Mouse (Mus musculus) layer of hippocampus, postnatal 14 days (tissue): Measurements from ENCODE around the gene St3gal3. TPM values are rescaled to one million over a fixed set of nuclear protein-coding genes. Genes with fewer than 3 reads are reported as not detected.

Source experiments
- DNase-seq, 2 experiments: peaks; one replicate each; pipeline ENCODE4 v3.0.0; 2021 to 2022; ENCODE audit warnings: low spot score in 2 of 2, mixed read lengths in 1 of 2
- total RNA-seq, 2 experiments: library from RNA; stranded (reverse); gene quantifications; 2 replicates each; pipeline ENCODE4 v1.2.3; 2021

St3gal3 gene
- total RNA-seq, 2 experiments from 2014 or later = 40.7 to 43.0 TPM

DNA sequence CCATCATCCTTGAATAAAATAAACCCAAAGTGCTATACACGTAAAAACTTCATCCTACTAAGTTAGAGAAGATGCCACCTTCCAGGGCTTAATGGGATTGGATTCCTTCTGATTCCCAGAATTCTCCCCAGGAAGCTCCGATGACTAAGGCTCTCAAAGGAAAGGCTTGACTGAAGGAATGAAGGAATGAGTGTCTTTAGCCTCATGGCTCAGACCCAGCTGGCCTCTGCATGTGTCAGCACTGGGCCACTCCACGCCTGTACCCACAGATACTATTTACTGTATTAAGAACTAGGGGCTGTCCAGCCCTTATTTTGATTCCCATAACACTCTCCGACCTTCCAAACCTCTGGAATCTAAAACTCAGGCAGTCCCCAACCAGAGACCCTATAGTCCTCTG is 200.6 kb downstream of the St3gal3 start:
- DNase-seq = no peak

- no peak for DNase-seq
Observed at GRCm38 (mm10) chr4:117933248-117933647, 201.5 kb downstream of the St3gal3 start.

GRCm38 (mm10) chr4:117929391-117929881 is 205.3 kb downstream of the St3gal3 start, which contains the start of gene Artn:
Gene Artn, minus strand, starts transcription at chr4:117929763.
- DNase-seq = no peak

- DNase-seq = peak in 1 of 2 experiments; percentile 58
Observed at GRCm38 (mm10) chr4:117928699-117929241, 205.9 kb downstream of the St3gal3 start.

DNA sequence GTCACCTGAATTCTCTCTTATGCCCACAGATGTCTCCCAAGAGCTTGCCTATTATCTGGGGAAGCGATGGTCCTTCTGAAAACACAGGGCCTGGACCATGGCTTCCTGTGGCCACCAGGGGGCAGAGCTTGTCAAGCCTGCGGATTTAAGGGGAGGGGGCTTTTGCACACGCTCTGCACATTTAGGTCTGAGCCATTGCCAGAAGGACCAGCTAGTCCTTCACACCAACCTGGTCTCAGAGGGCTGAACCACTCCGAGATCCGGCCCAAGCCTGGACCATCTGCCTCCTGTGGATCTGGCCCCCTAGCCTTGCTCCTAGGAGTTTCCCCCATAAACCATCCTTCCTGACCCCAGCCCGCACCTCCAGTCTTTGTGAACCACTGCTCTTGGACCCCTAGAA is 206.5 kb downstream of the St3gal3 start:
- DNase-seq = peak in 1 of 2 experiments; percentile 49

DNA sequence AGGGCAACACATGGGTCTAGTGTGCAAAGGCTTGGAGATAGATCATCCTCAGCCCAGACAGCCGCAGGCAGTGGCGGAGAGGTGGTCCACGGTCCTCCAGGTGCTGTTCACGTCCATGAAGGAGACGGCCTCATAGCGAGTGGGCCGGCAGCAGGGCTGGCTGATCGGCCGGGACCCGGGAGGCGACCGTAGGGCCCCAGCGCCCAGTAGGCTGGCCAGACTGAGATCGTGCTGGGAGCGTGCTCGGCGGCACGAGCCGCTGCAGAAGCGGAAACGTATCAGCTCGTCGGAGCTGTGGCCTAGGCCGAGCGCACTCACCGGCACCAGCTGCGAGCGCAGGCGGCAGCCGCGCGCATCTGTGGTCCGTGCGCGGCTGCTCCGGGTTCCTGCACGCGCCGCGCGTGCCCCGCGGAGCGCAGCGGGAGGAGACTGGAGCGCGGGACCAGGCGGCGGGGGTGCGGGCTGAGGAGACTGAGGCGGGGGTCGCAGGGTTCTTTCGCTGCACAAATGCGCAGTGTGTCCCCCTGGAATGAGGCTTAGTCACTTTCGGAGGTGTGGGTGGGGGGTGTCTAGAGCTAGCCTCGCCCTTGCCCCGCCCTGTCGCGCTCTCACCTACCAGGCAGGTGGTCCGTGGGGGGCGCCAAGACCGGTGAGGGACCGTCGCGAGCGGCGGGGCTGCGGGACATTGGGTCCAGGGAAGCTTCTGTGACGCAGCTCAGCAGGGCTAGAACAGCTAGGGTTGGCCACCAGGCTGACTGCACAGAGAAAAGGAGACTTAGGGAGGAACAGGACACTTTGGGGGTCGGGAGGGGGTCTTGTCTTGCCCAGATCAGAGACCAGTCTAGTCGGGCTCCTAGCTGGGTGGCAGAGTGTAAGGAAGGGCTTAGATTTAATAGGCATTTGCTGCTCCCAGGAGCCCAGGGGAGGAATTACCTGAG is 207.9 kb downstream of the St3gal3 start:
- peak; percentile 36 to 52 for DNase-seq

DNA sequence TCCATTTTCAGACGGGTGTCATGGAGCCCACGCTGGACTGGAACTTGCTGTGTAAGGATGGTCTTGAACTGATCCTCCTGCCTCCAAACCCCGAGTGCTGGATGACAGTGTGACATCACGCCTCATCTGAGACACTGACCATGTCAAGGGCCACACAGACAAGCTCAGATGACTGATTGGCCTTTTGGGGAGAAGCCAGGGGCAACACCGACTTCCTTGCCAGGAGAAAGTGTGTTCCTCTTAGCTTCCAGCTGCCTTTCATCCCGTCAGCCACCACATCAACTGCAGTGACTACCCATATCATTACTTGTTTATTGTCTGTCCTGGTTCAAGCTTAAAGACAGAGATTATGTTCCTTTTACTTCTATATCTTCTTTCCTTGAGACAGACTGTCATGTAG is 209.8 kb downstream of the St3gal3 start:
- DNase-seq = no peak

DNA sequence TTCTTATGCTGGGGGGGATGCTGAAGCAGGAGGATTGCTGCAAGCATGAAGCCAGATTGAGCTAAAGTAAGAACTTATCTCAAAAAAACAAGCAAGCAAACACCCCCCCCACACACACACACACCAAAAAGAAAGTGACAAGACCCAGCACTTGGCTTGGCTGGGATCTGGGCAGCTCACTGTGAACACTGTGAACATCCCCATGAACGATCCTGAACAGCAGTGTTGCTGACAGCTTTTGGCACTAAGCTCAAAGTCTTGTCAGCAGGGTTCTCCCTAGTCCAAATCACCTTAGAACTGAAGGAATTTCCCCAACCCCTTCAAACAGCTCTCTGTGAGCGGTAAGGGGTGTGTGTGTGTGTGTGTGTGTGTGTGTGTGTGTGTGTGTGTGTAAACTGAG is 211.3 kb downstream of the St3gal3 start:
- no peak for DNase-seq

DNA sequence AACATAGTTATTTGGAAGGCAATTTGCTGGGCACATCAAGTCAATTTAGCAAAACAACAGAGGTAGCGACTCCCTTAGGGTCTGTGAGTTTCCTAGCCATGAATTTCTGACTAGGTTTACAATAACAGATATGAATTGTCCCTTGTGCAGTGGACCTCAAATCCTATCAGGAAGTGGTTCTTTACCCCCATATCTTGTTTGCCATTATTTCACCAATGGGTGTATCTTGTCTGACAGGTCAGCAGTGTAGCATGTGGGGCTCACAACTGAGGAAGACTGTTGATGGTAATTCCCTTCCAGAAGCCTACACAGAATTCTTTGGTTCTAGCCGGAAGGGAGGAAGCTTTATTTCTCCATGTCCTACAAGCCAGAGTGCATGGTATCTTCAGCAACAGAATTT is 213.4 kb downstream of the St3gal3 start:
- DNase-seq = no peak

GRCm38 (mm10) chr4:117918762-117919161 is 216.0 kb downstream of the St3gal3 start:
- DNase-seq = no peak

DNA sequence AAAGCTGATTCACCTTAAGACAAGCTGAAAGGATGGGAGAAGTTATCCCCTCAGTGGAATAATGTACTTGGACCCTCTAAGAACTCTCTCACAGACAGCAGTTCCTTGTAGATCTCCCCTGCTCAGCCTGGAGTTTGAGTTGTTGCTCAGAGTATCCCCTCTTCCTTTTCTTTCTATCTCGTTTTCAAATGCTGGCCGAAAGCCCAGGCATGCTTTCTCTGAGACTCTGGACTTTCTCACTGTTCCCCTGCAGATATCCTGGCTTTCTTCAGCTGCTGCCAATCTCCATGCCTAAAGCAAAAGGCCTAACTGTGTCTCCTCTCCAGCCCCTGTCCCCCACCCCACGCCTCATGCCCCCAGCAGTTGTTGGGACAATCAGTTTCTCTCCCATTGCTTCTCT is 216.5 kb downstream of the St3gal3 start:
- no peak for DNase-seq

DNA sequence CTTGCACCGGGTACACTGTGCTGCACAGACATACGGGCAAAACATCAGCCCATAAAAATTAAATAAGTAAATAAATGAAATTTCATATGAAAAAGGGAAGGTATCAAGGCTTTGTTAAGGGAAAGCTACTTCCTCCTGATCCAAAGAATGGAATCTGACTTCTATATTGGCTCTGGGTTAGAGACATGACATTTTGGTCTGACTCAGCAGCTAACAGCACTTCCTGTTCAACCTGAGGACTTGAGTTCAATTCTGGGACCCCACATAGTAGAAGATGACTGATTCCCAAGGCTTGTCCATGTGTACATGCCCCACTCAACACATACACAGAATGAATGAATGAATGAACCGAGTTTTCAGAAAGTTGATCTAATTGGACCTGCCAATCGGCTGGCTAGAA is 216.9 kb downstream of the St3gal3 start:
- no peak for DNase-seq

GRCm38 (mm10) chr4:117917402-117917801 is 217.3 kb downstream of the St3gal3 start:
- no peak for DNase-seq

DNA sequence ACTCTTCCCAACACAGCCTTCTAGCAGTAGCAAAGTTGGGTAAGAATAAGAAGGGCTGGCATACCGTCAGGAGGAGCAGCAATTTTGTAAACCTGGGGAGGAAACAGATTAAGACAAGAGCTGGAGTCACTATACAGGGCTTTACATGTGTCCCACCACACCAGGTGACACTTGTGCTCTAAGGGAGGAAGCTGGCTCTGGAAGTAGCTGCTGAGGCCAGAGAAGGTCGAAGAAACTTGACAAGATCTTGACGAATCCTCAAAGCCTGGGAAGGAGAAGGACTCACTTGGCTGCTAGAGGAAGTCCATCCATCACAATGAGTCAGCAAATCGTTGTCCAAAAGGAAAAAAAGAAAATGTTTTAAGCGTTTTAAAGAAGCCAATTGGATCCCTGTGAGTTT is 218.3 kb downstream of the St3gal3 start:
- no peak for DNase-seq

DNA sequence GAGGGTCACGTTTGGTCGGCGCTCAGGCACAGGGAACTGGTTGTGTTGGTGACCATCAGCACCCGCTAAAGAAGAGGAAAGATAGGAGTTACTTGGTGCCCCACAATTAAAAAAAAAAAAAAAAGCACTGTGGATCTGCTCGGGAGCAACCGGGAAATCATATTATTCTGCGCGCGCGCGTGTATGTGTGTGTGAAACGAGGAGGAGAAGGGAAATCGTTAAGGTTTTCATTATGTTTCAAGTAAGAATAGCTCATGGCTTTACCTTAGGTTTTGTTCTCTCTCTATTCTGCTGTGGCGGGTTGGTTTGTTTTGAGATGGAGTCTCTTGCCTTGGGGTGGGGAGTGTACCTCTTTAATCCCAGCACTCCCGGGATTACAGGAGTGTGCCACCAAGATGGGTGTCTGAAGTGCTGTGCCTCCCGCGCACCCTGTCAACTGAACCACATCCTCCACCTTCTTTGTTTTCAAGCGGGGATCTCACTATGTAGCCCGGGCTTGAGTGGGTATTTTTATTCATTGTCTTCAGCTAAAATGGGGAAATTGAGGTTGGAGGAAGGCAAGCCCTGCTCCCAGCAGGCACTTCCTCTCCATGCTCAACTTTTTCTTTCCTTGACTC is 219.1 kb downstream of the St3gal3 start:
- no peak for DNase-seq

GRCm38 (mm10) chr4:117914591-117915442 is 219.9 kb downstream of the St3gal3 start, which contains the start of gene Ipo13:
Gene Ipo13, minus strand, starts transcription at chr4:117914999.
- peak; percentile 94 to 98 for DNase-seq

GRCm38 (mm10) chr4:117914031-117914430 is 220.7 kb downstream of the St3gal3 start:
- DNase-seq = no peak

GRCm38 (mm10) chr4:117913421-117913820 is 221.3 kb downstream of the St3gal3 start:
- DNase-seq = no peak

DNA sequence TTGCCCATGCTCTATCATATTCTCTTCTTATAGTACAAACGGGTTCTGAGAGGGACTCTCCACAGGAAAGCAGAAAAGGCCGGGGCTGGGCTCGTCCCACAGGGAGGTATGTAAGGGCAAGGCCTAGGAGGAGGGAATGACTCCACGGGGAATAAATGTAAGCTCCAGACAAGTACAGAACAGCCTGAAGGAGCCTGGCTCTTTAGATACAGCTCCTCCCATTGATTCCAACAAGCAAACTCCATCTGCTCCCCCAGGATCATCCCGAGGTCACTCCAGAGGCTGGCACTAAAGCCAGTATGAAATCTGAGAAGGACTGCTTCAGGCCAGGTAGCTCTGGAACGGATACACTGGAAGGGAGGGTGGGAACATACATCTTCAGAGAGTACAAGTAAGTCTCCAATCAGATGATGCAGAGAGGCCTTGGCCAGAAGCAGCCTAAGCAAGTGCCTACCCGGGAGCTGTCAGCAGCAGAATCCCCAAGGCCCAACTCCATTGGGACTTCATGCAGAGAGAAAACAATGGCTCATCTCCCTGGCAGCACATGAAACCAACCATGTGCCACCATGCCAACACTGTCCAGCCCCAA is 221.9 kb downstream of the St3gal3 start:
- no peak for DNase-seq

DNA sequence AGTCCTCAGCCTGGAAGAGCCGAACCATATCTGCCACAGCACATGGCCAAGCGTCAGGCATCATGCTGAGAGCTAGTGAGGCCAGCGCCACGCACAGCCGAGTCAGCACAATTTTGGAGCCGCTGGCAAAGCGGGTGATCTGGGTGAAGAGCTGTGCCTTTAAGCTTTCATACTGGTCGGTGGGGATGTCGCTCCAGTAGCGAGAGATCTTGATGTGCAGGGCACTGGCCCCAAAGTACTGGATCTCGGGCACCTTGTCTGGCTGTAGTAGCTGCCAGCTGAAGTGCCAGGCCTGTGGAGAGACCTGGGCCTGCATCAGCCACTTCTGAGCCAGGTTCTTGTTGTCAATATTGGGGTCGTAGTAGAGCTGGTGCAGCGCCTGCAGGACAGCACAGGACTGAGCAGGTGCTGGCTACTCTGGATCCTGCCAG is 222.6 kb downstream of the St3gal3 start:
- no peak for DNase-seq
